Mouse (Mus musculus) kidney, adult 2 months (tissue): ENCODE measurements around the gene Sbsn. TPM values are rescaled to one million over a fixed set of nuclear protein-coding genes. Genes with fewer than 3 reads are reported as not detected.

Experiments
- DNase-seq: peaks from one replicate; pipeline ENCODE4 v3.0.0; 2021
- H3K27ac ChIP-seq: fragments of 200-500 bp; 2 replicates; pipeline ENCODE4 v1.5.1; 2012; ENCODE audit warnings: low read depth, low read length, control low read depth, inconsistent platforms; ENCODE audit not compliant: insufficient read depth
- H3K27me3 ChIP-seq: fragments of 200-500 bp; replicated peaks from 2 replicates; pipeline ENCODE4 v1.6.1; 2012; ENCODE audit warnings: mild to moderate bottlenecking, moderate library complexity, low read length, inconsistent platforms; ENCODE audit not compliant: control insufficient read depth, insufficient read depth
- H3K36me3 ChIP-seq: fragments of 200-500 bp; 2 replicates; pipeline ENCODE4 v1.6.1; 2012; ENCODE audit warnings: mild to moderate bottlenecking, moderate library complexity, low read length, inconsistent platforms; ENCODE audit not compliant: control insufficient read depth, insufficient read depth
- H3K4me1 ChIP-seq: fragments of 200-500 bp; 2 replicates; pipeline ENCODE4 v1.6.1; 2011; ENCODE audit warnings: low read length; ENCODE audit not compliant: control insufficient read depth, insufficient read depth
- H3K4me3 ChIP-seq: fragments of 200-500 bp; 2 replicates; pipeline ENCODE4 v1.5.1; 2011; ENCODE audit warnings: mild to moderate bottlenecking, low read depth, low read length, control low read depth; ENCODE audit not compliant: insufficient read depth
- CTCF ChIP-seq: fragments of 200-500 bp; conservative IDR thresholded peaks from 2 replicates; pipeline ENCODE4 v1.5.1; 2011; ENCODE audit warnings: low read depth, mild to moderate bottlenecking, control low read depth, low read length, moderate library complexity, mixed read lengths; ENCODE audit not compliant: insufficient read depth, insufficient read length
- POLR2A ChIP-seq: fragments of 200-500 bp; IDR thresholded peaks from one replicate; pipeline ENCODE4 v1.6.1; 2011; ENCODE audit warnings: low read depth, low read length, control low read depth
- WGBS: fragments of 180-500 bp; shearing (Covaris S2); methylation state at CpG from one replicate; pipeline ENCODE4 v1.1.7; 2018; 5-methylcytosine and 5-hydroxymethylcytosine counted together
- polyA plus RNA-seq: library from polyadenylated mRNA; depleted of rRNA; stranded (reverse); fragments of >200 nt; gene quantifications from 2 replicates; pipeline ENCODE4 v1.2.3, GENCODE M21; 2012

Gene Sbsn
- polyA plus RNA-seq, 1 experiment, result 1.4 TPM

DNA sequence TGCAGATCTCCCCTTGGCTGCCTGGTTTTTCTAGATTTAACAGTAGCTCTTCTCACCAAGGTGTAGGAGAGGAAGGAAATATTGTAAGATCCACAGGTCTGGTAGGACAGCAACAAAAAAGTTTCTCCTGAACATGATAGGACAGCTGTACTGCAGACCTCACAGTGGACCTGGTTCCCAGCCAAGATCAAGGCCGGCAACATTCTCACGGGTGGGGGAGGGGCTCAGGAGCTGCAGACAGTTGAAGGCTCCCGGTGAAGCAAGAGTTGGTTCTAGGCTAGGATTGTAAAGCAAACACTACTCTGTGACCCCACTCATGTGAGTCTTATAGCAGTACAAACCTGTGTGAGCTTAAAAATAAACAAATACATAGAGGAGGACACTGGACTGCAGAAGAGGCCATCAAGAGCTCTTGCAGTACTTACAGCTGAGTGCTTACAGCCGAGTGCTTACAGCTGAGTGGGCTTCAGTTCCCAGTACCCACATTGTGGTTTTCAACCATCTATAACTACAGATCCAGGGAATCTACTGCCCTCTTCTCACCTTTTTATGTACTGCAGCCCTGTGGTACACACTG, 7.2 kb upstream of the Sbsn start:
- 25% methylated on average over 4 of the region's 4 CpGs for WGBS
- DNase-seq, result peak; percentile 25
- no peak for TF ChIP-seq CTCF
- TF ChIP-seq POLR2A, result no peak

DNA sequence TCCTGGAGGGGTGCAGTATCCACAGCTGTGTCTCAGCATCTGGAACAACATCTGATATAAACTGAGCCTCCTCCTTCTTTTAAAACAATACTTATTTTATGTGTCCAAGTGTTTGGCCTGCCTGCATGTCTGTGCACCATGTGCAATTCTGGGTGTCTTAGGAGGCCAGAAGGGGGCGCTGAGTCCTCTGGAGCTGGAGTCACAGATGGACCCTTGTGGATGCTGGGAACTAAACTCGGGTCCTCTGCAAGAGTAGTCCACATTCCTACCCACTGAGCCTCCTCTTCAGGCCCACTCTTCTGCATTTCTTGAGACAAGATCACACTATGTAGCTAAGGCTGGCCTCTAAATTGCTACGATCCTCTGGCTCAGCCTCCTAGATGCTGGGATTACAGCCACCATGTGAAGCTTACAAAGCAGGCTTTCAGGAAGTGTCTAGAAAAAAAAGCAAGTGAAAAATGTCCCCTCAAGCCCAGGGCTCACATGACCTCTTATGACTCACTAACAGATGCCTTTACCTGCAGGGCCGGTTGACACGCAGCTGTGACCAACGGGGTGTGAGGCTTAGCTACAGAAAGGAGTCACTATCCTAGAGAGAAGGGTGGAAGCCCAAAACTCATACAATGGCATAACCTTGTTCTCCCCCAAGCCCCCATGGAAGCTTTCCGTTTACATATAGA, 3.6 kb upstream of the Sbsn start:
- Histone ChIP-seq H3K27me3 (no peaks in the 10 kb centered on the region), H3K4me3 (no peak overlapping the region), H3K27ac (no peak overlapping the region), H3K36me3 (no peaks in the 10 kb centered on the region), H3K4me1 (no peaks in the 10 kb centered on the region)
- 67% methylated on average over 7 of the region's 7 CpGs for WGBS
- no peak for DNase-seq
- TF ChIP-seq CTCF (peak; percentile 17; the same call in 1 of the 2 replicates), POLR2A (no peak)

More for the DNA sequence above, 7.2 kb upstream of the Sbsn start:
- no peaks in the 10 kb centered on the region for H3K4me1 ChIP-seq
- no peak overlapping the region for H3K27ac ChIP-seq
- H3K36me3 ChIP-seq, result no peaks in the 10 kb centered on the region
- no peak overlapping the region for H3K4me3 ChIP-seq
- no peaks in the 10 kb centered on the region for H3K27me3 ChIP-seq

DNA sequence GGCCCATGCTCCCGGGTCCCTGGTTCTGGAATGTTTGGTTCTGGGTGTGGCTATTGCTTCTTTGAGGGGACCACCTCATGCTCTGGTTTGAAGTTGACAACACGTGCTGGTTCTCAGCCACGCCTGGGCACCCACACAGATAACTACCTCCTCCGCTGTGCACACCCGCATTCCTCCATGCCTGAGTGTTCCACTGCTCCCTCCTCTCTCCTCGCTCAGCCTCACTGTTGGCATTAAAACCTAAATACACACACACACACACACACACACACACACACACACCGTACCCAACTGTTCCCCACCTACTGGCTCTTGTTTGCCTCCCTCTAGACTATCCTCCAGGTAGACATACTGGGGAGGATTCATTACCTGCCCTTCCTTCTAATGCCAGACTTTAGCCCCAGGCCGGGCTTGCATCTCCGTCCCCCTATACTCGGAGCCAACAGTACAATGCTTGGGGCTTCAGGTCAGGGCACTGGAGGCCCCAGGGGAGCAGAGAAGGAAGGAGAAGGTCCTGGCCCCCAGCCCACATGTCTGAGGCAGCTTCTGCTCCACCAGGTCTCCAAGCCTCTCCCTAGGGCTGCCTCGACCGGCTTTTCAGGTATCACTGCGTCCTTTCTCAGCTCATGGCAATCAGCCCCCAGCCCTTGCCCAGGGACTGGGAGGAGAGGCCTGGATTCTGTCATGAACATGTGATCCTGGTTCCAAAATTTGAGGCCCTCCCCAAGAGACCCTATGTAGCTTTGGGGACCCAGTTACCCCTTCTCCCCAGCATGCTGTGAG, 1.3 kb upstream of the Sbsn start:
- Histone ChIP-seq H3K4me1 (no peaks in the 10 kb centered on the region), H3K36me3 (no peaks in the 10 kb centered on the region), H3K27me3 (no peaks in the 10 kb centered on the region), H3K4me3 (no peak overlapping the region), H3K27ac (no peak overlapping the region)
- DNase-seq, result no peak
- WGBS, result 62% methylated on average over 13 of the region's 13 CpGs
- TF ChIP-seq CTCF, result no peak

DNA sequence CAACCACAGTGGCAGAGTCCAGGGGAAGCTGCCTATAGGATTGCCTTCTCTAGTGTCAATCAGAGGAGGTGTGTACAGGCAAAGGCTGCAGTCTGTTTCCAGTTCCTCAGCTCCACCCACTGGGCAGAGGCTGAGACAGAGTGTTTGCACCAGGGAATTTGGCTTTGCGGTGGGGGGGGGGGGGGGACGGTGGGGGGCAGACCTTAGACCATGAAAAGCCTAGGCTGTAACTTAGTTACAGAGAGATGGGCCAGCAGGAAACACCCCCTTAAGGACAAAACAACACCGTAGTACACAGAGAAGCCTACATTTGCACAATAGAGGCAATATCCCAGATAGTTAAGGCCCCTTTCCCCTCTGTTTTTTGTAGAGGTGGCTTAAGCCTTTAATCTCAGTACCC, 5.7 kb downstream of the Sbsn start:
- Histone ChIP-seq H3K27me3 (no peaks in the 10 kb centered on the region), H3K36me3 (no peaks in the 10 kb centered on the region), H3K27ac (no peak overlapping the region), H3K4me3 (no peak overlapping the region), H3K4me1 (no peaks in the 10 kb centered on the region)
- no peak for DNase-seq
- no peak for TF ChIP-seq CTCF
- TF ChIP-seq POLR2A, result no peak
- 85% methylated on average over 2 of the region's 3 CpGs for WGBS

DNA sequence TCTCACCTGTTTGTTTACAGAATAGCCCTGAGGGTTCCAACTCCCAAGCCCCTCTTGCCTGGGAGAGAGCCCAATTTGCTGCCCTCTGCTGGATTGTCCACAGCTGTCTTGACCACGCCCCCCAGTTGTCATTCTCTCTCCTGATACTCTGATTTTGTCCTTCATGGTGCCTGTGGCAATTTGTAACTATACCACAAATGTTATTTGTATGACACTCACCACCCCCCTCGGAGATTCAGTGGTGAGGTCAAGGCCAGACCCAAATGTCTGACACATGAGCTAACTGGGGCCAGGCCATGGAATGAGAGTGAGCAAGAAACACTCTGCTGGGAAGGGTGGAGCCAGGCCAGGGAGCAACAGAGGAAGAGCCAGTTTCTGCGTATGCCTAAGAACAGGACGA, 7.6 kb downstream of the Sbsn start:
- H3K4me1 ChIP-seq, result no peaks in the 10 kb centered on the region
- H3K4me3 ChIP-seq, result no peak overlapping the region
- no peaks in the 10 kb centered on the region for H3K36me3 ChIP-seq
- H3K27ac ChIP-seq, result no peak overlapping the region
- peak; percentile 33 for DNase-seq
- 32% methylated on average over 4 of the region's 4 CpGs for WGBS
- H3K27me3 ChIP-seq, result no peaks in the 10 kb centered on the region
- TF ChIP-seq POLR2A (no peak), CTCF (peak; percentile 52)

DNA sequence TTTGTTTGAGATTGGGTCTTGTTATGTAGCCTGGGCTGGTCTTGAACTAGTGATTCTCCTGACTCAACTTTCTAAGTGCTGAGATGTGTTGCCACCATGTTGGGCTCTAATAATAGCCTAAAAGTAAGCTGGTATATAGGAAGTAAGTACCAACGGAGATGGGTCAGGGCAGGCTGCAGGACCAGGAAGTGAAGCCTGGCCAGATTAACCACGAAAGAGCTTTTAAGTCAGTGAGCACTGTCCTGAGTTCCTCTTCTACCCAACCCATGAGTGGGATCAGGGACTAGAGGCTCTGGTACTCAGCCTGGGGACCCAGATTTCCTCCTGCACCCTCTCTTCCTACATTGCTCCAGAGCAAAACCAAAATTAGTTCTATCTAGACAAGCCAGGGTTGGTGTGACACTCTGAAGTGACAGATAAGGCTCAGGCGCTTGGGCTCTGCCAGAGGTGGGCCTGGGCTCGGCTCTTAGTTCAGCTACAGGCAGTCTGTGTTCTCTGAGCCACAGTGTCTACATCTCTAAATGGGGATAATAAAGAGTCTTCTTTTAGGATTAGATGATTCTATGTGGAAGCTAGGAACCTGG, 10.6 kb downstream of the Sbsn start:
- Histone ChIP-seq H3K4me3 (no peak overlapping the region), H3K4me1 (no peaks in the 10 kb centered on the region), H3K36me3 (no peaks in the 10 kb centered on the region), H3K27me3 (no peaks in the 10 kb centered on the region), H3K27ac (no peak overlapping the region)
- DNase-seq, result peak; percentile 10
- WGBS, result 70% methylated on average over 4 of the region's 4 CpGs
- TF ChIP-seq POLR2A, result no peak
- TF ChIP-seq CTCF, result no peak

DNA sequence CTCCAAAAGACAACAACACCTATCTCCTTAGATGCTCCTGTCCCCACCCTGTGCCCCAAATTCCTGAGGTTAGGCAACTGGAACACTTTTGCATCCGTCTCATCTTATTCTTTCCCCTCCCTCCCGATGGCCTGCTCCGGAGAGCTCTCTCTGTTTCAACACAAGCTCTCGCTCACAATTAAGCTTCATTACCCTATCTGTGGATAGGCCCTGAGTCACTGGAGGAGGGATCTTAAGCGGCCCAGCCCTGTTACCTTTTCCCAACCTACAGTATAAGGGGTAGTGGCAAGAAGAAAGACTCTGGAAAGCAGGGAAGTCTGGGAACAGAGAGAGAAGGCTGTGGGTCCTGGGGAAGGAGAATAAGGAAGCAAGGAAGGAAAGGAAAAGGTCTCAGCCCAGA, 12.2 kb downstream of the Sbsn start, which contains the start of gene Dmkn:
TSS of gene Dmkn (plus strand) at position 301 of the 400 bp plus-strand sequence.
- 41% methylated on average over 5 of the region's 5 CpGs for WGBS
- no peak for DNase-seq
- H3K4me1 ChIP-seq, result no peaks in the 10 kb centered on the region
- H3K27me3 ChIP-seq, result no peaks in the 10 kb centered on the region
- H3K27ac ChIP-seq, result no peak within 1 kb of the TSS
- TF ChIP-seq POLR2A (no peak), CTCF (no peak)
- H3K4me3 ChIP-seq, result no peak within 1 kb of the TSS
- no peaks in the 10 kb centered on the region for H3K36me3 ChIP-seq
